Comparison of ENCODE assay signal across 12 mouse cellular contexts in the genomic region with DNA sequence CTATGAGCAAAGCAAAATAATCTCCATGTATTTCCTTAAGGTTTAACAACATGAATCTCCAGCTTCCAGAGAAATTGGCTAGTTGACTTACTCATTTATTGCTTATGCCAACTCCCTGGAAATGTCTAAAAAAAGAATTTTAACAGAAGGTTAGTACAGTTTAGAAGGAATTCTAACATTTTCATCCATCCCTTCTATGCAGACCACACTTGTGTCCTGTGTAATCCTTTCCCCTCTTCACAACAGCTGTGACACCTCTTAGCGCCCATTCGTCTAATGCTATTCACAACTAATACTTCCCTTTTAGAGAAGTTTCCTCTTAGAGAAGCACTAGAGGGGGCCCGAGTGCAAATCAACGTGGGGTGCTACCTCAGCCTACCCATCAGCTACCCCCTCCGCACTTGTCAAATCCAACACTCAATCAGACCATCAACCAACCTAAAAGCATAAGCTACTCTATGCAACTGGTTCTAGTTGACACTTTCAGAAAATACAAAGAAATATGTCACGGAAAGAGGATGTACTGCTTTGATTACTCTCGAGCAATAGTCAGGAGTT.
DNase-seq lines count a peak whose midpoint lies in the region; ATAC-seq and TF ChIP-seq lines count a peak whose summit lies in the region.
"Had no signal": no experiment of that assay in that cellular context is flagged by ENCODE, and none has a peak within 500 bp of the region (broad histone marks: within the 10 kb centered on the region; RNA-seq: fewer than 3 reads in every experiment).

No protein-coding gene starts in this region.

- ATAC-seq in limb, embryonic 14.5 days (ENCODE audit: low FRiP score, low read depth), result peak; percentile 68; the same call in 1 of the 2 replicates
- ATAC-seq in cerebellum, adult (ENCODE audit: insufficient number of reproducible peaks, low FRiP score, low TSS enrichment), result no peak
- ATAC-seq: midbrain, embryonic 15.5 days had no signal

- DNase-seq in heart, adult 18-20 months, result peak; percentile 24 to 26
- no peak for DNase-seq in heart, postnatal 4 days
- peak; percentile 42 to 60 for DNase-seq in spleen, adult 18-20 months
- DNase-seq in spleen, adult 12 weeks (ENCODE audit: low spot score), result no peak
- peak; percentile 16 for DNase-seq in limb, embryonic 14.5 days (ENCODE audit: low spot score)
- DNase-seq in spleen, adult 2 months (ENCODE audit: low read depth in 1 of 2, low spot score in 2 of 2), result peak; percentile 64 to 71
- no peak for DNase-seq in left cerebral cortex, postnatal 10 days (ENCODE audit: extremely low spot score in 1 of 2, low spot score in 2 of 2)
- DNase-seq: kidney, postnatal 10 days had no signal

- H3K9ac ChIP-seq in limb, embryonic 14.5 days (ENCODE audit: low read depth, low read length, severe bottlenecking), result no peak overlapping the region
- H3K9ac ChIP-seq: embryonic facial prominence, embryonic 13.5 days; midbrain, embryonic 15.5 days had no signal

- no peak overlapping the region for H3K27ac ChIP-seq in limb, embryonic 14.5 days (replicated peaks; ENCODE audit: low read depth, low read length)
- H3K27ac ChIP-seq in spleen, adult 2 months (ENCODE audit: insufficient read depth, low read length), result no peak overlapping the region
- H3K27ac ChIP-seq: embryonic facial prominence, embryonic 13.5 days; hindbrain, embryonic 10.5 days; midbrain, embryonic 15.5 days had no signal

- H3K27me3 ChIP-seq in limb, embryonic 14.5 days (ENCODE audit: control insufficient read depth, insufficient read depth, low read length), result no peaks in the 10 kb centered on the region
- no peaks in the 10 kb centered on the region for H3K27me3 ChIP-seq in spleen, adult 2 months (ENCODE audit: control insufficient read depth, insufficient read depth, low read length)
- H3K27me3 ChIP-seq: embryonic facial prominence, embryonic 13.5 days; midbrain, embryonic 15.5 days had no signal

- peak; percentile 42; the same call in 1 of the 2 replicates for TF ChIP-seq CTCF in spleen, adult 2 months (IDR thresholded peaks at IDR 0.05; ENCODE audit: extremely low read depth, insufficient read depth, insufficient read length, insufficient replicate concordance)

- H3K4me2 ChIP-seq in limb, embryonic 14.5 days (replicated peaks; ENCODE audit: low read depth, low read length, severe bottlenecking), result no peak overlapping the region
- H3K4me2 ChIP-seq: embryonic facial prominence, embryonic 13.5 days; midbrain, embryonic 15.5 days had no signal

- 71% methylated on average over 7 of the region's 7 CpGs for WGBS in limb, embryonic 14.5 days
- WGBS in spleen, adult 2 months, result 25% methylated on average over 7 of the region's 7 CpGs

- no peaks in the 10 kb centered on the region for H3K36me3 ChIP-seq in limb, embryonic 14.5 days (ENCODE audit: control insufficient read depth, insufficient read depth, low read length)
- H3K36me3 ChIP-seq in spleen, adult 2 months (ENCODE audit: control insufficient read depth, insufficient read depth, low read length), result no peaks in the 10 kb centered on the region
- H3K36me3 ChIP-seq: embryonic facial prominence, embryonic 13.5 days; hindbrain, embryonic 10.5 days; midbrain, embryonic 15.5 days had no signal

- intact Hi-C loops in left cerebral cortex, postnatal 10 days (cut with DNase I), result loop anchor here (10.0 kb wide), 1 partner anchor 449 kb away; no protein-coding TSS in a partner anchor

- TF ChIP-seq POLR2A in limb, embryonic 14.5 days (IDR thresholded peaks at IDR 0.05; ENCODE audit: borderline replicate concordance, extremely low read depth, insufficient read depth, insufficient read length), result no peak
- TF ChIP-seq POLR2A in spleen, adult 2 months (IDR thresholded peaks at IDR 0.05; ENCODE audit: low read depth, low read length), result no peak

- H3K9me3 ChIP-seq in limb, embryonic 14.5 days (ENCODE audit: control insufficient read depth, low read length), result no peaks in the 10 kb centered on the region
- H3K9me3 ChIP-seq: embryonic facial prominence, embryonic 13.5 days; hindbrain, embryonic 10.5 days; midbrain, embryonic 15.5 days had no signal

- H3K4me3 ChIP-seq in limb, embryonic 14.5 days (replicated peaks; ENCODE audit: low read length), result no peak overlapping the region
- no peak overlapping the region for H3K4me3 ChIP-seq in spleen, adult 2 months (ENCODE audit: extremely low read depth, insufficient read depth, insufficient read length)
- H3K4me3 ChIP-seq: embryonic facial prominence, embryonic 13.5 days; hindbrain, embryonic 10.5 days; midbrain, embryonic 15.5 days had no signal

- H3K4me1 ChIP-seq in limb, embryonic 14.5 days (ENCODE audit: control insufficient read depth, insufficient read depth, low read length), result no peaks in the 10 kb centered on the region
- H3K4me1 ChIP-seq in spleen, adult 2 months (ENCODE audit: control insufficient read depth, insufficient read depth, insufficient read length), result peaks cover 4% of the 10 kb centered on the region
- H3K4me1 ChIP-seq: embryonic facial prominence, embryonic 13.5 days; hindbrain, embryonic 10.5 days; midbrain, embryonic 15.5 days had no signal

Comparison
In these comparisons a context has a peak if more than half of its experiments do, and no peak if none do; other contexts are left out.
1. DNase-seq: peak in heart, adult 18-20 months (2 of 2), spleen, adult 18-20 months (2 of 2), limb, embryonic 14.5 days (single experiment) and spleen, adult 2 months (2 of 2); none in heart, postnatal 4 days (single experiment), spleen, adult 12 weeks (single experiment) and left cerebral cortex, postnatal 10 days (0 of 2).